Mouse (Mus musculus) C2C12 (cell line): Measurements from ENCODE around the gene Hephl1.

Experiments
- CTCF ChIP-seq: IDR thresholded peaks from one replicate; pipeline ENCODE4 v1.5.1; 2011; ENCODE audit not compliant: control insufficient read depth, insufficient read depth, insufficient read length
- MAX ChIP-seq: IDR thresholded peaks from one replicate; pipeline ENCODE4 v1.6.1; 2011; ENCODE audit warnings: mild to moderate bottlenecking, control low read depth
- USF1 ChIP-seq: IDR thresholded peaks from one replicate; pipeline ENCODE4 v1.6.1; 2011; ENCODE audit warnings: low read depth, mild to moderate bottlenecking, control low read depth, moderate library complexity

- TF ChIP-seq CTCF (no peak), USF1 (no peak), MAX (no peak)
Measured at GRCm38 (mm10) chr9:15039848-15040247, 72.1 kb downstream of the Hephl1 start.
